Mouse (Mus musculus) cortical plate, adult 2 months (tissue): ENCODE measurements around the gene Tapt1. TPM values are rescaled to one million over a fixed set of nuclear protein-coding genes. Genes with fewer than 3 reads are reported as not detected.
"Not testable (repeated sequence)": the region's sequence is repeated elsewhere in the genome, so short reads cannot be mapped to it uniquely, and the experiment has no call there.

Experiments used
- H3K27ac ChIP-seq: fragments of 200-500 bp; 2 replicates; pipeline ENCODE4 v1.5.1; 2012; ENCODE audit warnings: low read length, control low read depth, inconsistent platforms; ENCODE audit not compliant: insufficient read depth
- H3K4me1 ChIP-seq: fragments of 200-500 bp; 2 replicates; pipeline ENCODE4 v1.6.1; 2011; ENCODE audit warnings: low read length; ENCODE audit not compliant: control insufficient read depth, insufficient read depth
- H3K4me3 ChIP-seq: fragments of 200-500 bp; 2 replicates; pipeline ENCODE4 v1.5.1; 2011; ENCODE audit warnings: mild to moderate bottlenecking, low read length, control low read depth; ENCODE audit not compliant: insufficient read depth
- CTCF ChIP-seq: fragments of 200-500 bp; IDR thresholded peaks from 2 replicates; pipeline ENCODE4 v1.5.1; 2011; ENCODE audit warnings: mild to moderate bottlenecking, control low read depth, low read length; ENCODE audit not compliant: insufficient read depth; ENCODE audit errors: extremely low read depth
- POLR2A ChIP-seq: fragments of 200-500 bp; IDR thresholded peaks from 2 replicates; pipeline ENCODE4 v1.6.1; 2011; ENCODE audit warnings: mild to moderate bottlenecking, low read length, control low read depth; ENCODE audit not compliant: insufficient read depth; ENCODE audit errors: extremely low read depth
- polyA plus RNA-seq: library from polyadenylated mRNA; depleted of rRNA; stranded (reverse); fragments of >200 nt; gene quantifications from 2 replicates; pipeline ENCODE4 v1.2.3, GENCODE M21; 2012; rRNA removed

Gene Tapt1
- polyA plus RNA-seq, result 50.3 and 53.3 TPM in 2 replicates

GRCm38 (mm10) chr5:44226521-44227461 is at the start of gene Tapt1:
Gene Tapt1, minus strand, starts transcription at chr5:44226626.
- TF ChIP-seq POLR2A, result 0 out of 2 replicates have a peak, but pooled peaks have one; percentile 23
- TF ChIP-seq CTCF, result no peak
- peaks cover 10% of the 10 kb centered on the region; the same call in 1 of the 2 replicates for H3K4me1 ChIP-seq
- H3K27ac ChIP-seq, result peak within 1 kb of the TSS; percentile 97
- H3K4me3 ChIP-seq, result peak within 1 kb of the TSS; percentile 76

DNA sequence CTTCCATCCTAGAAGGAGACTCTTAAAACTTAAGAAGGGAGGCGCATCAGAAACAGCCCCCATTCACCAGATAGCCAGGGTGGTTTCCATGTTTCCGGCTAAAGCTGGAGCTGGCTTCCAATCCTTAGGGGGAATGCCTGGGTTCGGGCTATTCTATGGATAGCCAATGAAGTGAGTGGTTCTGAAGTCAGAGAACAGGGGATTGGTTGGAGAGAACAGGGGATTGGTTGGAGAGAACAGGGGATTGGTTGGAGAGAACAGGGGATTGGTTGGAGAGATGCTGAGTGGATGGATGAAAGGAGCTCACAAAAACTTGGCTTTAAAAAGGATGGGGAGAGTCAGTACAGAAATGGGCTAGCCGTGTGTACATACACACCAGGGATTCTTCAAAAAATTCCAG is 45.1 kb upstream of the Tapt1 start:
- H3K4me3 ChIP-seq, result no peak overlapping the region
- H3K27ac ChIP-seq, result no peak overlapping the region
- TF ChIP-seq CTCF (no peak), POLR2A (no peak)
- no peaks in the 10 kb centered on the region for H3K4me1 ChIP-seq

- not testable (repeated sequence) for H3K4me1 ChIP-seq, H3K27ac ChIP-seq, H3K4me3 ChIP-seq
- TF ChIP-seq CTCF, result peak; percentile 48; the same call in 1 of the 2 replicates
Observed at GRCm38 (mm10) chr5:44268524-44268923, 42.1 kb upstream of the Tapt1 start.

GRCm38 (mm10) chr5:44261691-44262090 is 35.3 kb upstream of the Tapt1 start:
- no peak overlapping the region for H3K27ac ChIP-seq
- TF ChIP-seq CTCF (no peak), POLR2A (no peak)
- H3K4me1 ChIP-seq, result no peaks in the 10 kb centered on the region
- no peak overlapping the region for H3K4me3 ChIP-seq

DNA sequence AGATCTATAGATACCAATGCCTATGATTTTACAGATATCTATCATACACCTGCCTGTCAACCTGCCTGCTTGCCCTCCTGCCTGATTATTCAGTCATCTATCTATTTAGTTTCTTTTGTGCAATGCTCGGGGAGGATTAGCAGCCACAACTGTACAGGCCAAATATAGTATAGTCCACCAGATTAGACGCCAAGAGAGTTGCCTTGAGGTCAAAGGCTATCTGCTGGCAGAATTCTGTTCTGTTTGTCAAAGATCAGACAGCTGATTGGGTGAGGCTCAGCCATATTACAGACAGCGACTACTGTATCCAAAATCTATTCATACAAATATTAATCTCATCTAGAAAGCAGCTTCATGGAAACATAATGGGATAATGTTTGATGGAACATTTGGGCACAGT is 34.7 kb upstream of the Tapt1 start:
- no peak overlapping the region for H3K4me3 ChIP-seq
- no peaks in the 10 kb centered on the region for H3K4me1 ChIP-seq
- TF ChIP-seq CTCF (no peak), POLR2A (no peak)
- H3K27ac ChIP-seq, result no peak overlapping the region

DNA sequence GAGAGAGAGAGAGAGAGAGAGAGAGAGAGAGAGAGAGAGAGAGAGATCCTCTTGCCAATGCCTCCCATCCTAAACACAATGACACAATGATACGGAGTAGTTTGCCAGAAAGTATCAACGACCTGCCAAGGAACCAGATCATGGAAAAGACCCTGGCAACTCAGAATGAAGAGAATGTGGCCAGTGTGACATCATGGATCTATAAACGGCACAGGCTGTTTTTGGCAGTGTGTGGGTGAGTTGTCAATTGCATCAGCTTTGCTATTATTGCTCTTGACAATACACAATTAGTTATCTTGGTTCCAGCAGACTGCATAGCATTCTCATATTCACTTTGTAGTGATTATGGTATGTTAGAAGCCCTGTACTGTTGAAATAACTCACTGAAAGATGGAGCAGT is 33.3 kb upstream of the Tapt1 start:
- TF ChIP-seq CTCF (no peak), POLR2A (no peak)
- Histone ChIP-seq H3K4me3 (no peak overlapping the region), H3K4me1 (no peaks in the 10 kb centered on the region), H3K27ac (peak overlapping the region; percentile 35; the same call in 1 of the 2 replicates)

DNA sequence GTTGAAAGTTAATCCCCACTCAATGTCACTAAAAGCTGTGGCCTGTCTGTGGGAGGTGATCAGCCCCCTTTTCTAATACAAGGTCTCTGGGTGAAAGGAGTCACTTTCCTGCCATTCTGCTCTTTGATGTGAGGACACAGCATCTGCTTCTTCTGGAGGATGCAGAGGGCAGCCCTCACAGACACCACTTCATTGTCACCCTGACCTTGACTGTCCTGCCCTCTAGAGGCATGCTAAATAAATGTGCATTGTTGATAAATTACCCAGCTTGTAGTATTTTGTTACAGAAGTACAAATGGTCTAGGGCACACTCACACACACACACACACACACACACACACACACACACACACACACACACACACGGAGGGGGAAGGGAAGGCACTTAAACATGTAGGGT is 31.7 kb upstream of the Tapt1 start:
- no peak overlapping the region for H3K4me3 ChIP-seq
- H3K4me1 ChIP-seq, result no peaks in the 10 kb centered on the region
- TF ChIP-seq POLR2A (no peak), CTCF (no peak)
- H3K27ac ChIP-seq, result no peak overlapping the region

- TF ChIP-seq CTCF (no peak), POLR2A (no peak)
- H3K4me1 ChIP-seq, result no peaks in the 10 kb centered on the region
- no peak overlapping the region for H3K4me3 ChIP-seq
- H3K27ac ChIP-seq, result no peak overlapping the region
Observed at GRCm38 (mm10) chr5:44257401-44257800, 31.0 kb upstream of the Tapt1 start.

- no peak overlapping the region for H3K4me3 ChIP-seq
- H3K27ac ChIP-seq, result no peak overlapping the region
- TF ChIP-seq CTCF, result no peak
- no peak for TF ChIP-seq POLR2A
- no peaks in the 10 kb centered on the region for H3K4me1 ChIP-seq
Observed at GRCm38 (mm10) chr5:44256512-44256911, 30.1 kb upstream of the Tapt1 start.
